ENCODE assay signal across 8 mouse cellular contexts in genomic region chr15:89140048-89140658, GRCm38 (mm10). TPM values are rescaled to one million over a fixed set of nuclear protein-coding genes. Genes with fewer than 3 reads are reported as not detected.
DNase-seq lines count a peak whose midpoint lies in the region; ATAC-seq lines count a peak whose summit lies in the region.

No protein-coding gene starts in this region.

- peak overlapping the region; percentile 48 for H3K4me3 ChIP-seq in limb, embryonic 15.5 days

- intact Hi-C loops in gastrocnemius, postnatal 14 days (cut with DNase I; ENCODE audit: low total_unique reads), result no loop called here

- peak overlapping the region; percentile 27; the same call in 1 of the 2 replicates for H3K9ac ChIP-seq in limb, embryonic 15.5 days

- H3K4me2 ChIP-seq in limb, embryonic 15.5 days, result peak overlapping the region; percentile 90

- H3K9me3 ChIP-seq in limb, embryonic 15.5 days, result no peaks in the 10 kb centered on the region

- no peak overlapping the region; the same call in 1 of the 2 replicates for H3K27ac ChIP-seq in limb, embryonic 15.5 days

- peak; percentile 57 to 84 for DNase-seq in frontal cortex, adult 2 months (ENCODE audit: extremely low spot score in 1 of 2, low spot score in 1 of 2)
- DNase-seq in frontal cortex, postnatal 10 days (ENCODE audit: low spot score in 2 of 2), result no peak
- DNase-seq in cerebellum, adult 9-10 months, result peak; percentile 80
- peak; percentile 57 for DNase-seq in gastrocnemius, postnatal 14 days
- peak; percentile 58 for DNase-seq in neural tube, embryonic 10.5 days (ENCODE audit: extremely low spot score, low spot score)
- DNase-seq in c-Kit-positive CD71-positive TER-119-positive erythroid progenitor cells, embryonic 14.5 days (ENCODE audit: low spot score), result no peak

- H3K4me1 ChIP-seq in limb, embryonic 15.5 days, result peaks cover 20% of the 10 kb centered on the region

- peak; percentile 59 for ATAC-seq in inflammation-experienced regulatory T-cells, adult 6 months
- 0 out of 2 replicates have a peak, but pooled peaks have one; percentile 5 for ATAC-seq in limb, embryonic 15.5 days (ENCODE audit: insufficient number of reproducible peaks, low FRiP score, low TSS enrichment, low read depth)

- peaks cover 43% of the 10 kb centered on the region for H3K27me3 ChIP-seq in limb, embryonic 15.5 days

- under 1% methylated on average over 53 of the region's 53 CpGs for WGBS in limb, embryonic 15.5 days

- H3K36me3 ChIP-seq in limb, embryonic 15.5 days, result no peaks in the 10 kb centered on the region

RNA-seq across cellular contexts. Expression of gene Mapk12, which starts 0.3 kb away (rescaled TPM):
- 20.2 and 22.9 TPM in 2 replicates for polyA plus RNA-seq in frontal cortex, adult 2 months (2012; rRNA removed)
- 100 to 1,000 TPM in 1 of 2 experiments, 10 to 100 TPM in 1; 91.5 to 104 TPM for total RNA-seq in gastrocnemius, postnatal 14 days (2021)
- polyA plus RNA-seq in inflammation-experienced regulatory T-cells, adult 6 months (2017; shearing (Covaris generic)), result 1 to 10 TPM in 2 of 3 experiments, under 1 TPM in 1; 0.50 to 3.6 (median 2.8) TPM
- polyA plus RNA-seq in limb, embryonic 15.5 days (2015; fragmentation: Nextera tagmentation; extraction: Ambion mirVana), result 7.1 and 15.4 TPM in 2 replicates

RNA-seq across cellular contexts. Expression of gene Mapk11, which starts 9.3 kb away (rescaled TPM):
- polyA plus RNA-seq in frontal cortex, adult 2 months (2012; rRNA removed), result 53.3 and 61.1 TPM in 2 replicates
- total RNA-seq in gastrocnemius, postnatal 14 days (2021), result 1 to 10 TPM; 1.7 TPM
- polyA plus RNA-seq in inflammation-experienced regulatory T-cells, adult 6 months (2017; shearing (Covaris generic)), result 10 to 100 TPM in 2 of 3 experiments, 1 to 10 TPM in 1; 8.2 to 23.6 (median 21.4) TPM
- 7.8 and 8.3 TPM in 2 replicates for polyA plus RNA-seq in limb, embryonic 15.5 days (2015; fragmentation: Nextera tagmentation; extraction: Ambion mirVana)

RNA-seq across cellular contexts. Expression of gene Hdac10, which starts 11.7 kb away (rescaled TPM):
- 24.9 and 28.9 TPM in 2 replicates for polyA plus RNA-seq in frontal cortex, adult 2 months (2012; rRNA removed)
- 1 to 10 TPM; 5.6 to 6.2 TPM for total RNA-seq in gastrocnemius, postnatal 14 days (2021)
- polyA plus RNA-seq in inflammation-experienced regulatory T-cells, adult 6 months (2017; shearing (Covaris generic)), result 10 to 100 TPM in 2 of 3 experiments, 1 to 10 TPM in 1; 8.6 to 29.8 (median 25.6) TPM
- polyA plus RNA-seq in limb, embryonic 15.5 days (2015; fragmentation: Nextera tagmentation; extraction: Ambion mirVana), result 22.4 and 23.4 TPM in 2 replicates

RNA-seq across cellular contexts. Expression of gene Tubgcp6, which starts 17.2 kb away (rescaled TPM):
- 37.4 and 39.8 TPM in 2 replicates for polyA plus RNA-seq in frontal cortex, adult 2 months (2012; rRNA removed)
- 1 to 10 TPM; 7.2 to 7.3 TPM for total RNA-seq in gastrocnemius, postnatal 14 days (2021)
- 10 to 100 TPM; 12.2 to 17.7 (median 17.1) TPM for polyA plus RNA-seq in inflammation-experienced regulatory T-cells, adult 6 months (2017; shearing (Covaris generic))
- polyA plus RNA-seq in limb, embryonic 15.5 days (2015; fragmentation: Nextera tagmentation; extraction: Ambion mirVana), result 12.6 and 12.7 TPM in 2 replicates

RNA-seq across cellular contexts. Expression of gene Plxnb2, which starts 40.4 kb away (rescaled TPM):
- 65.8 and 72.5 TPM in 2 replicates for polyA plus RNA-seq in frontal cortex, adult 2 months (2012; rRNA removed)
- 10 to 100 TPM; 20.9 to 23.8 TPM for total RNA-seq in gastrocnemius, postnatal 14 days (2021)
- 1 to 10 TPM; 1.0 to 3.7 (median 1.7) TPM for polyA plus RNA-seq in inflammation-experienced regulatory T-cells, adult 6 months (2017; shearing (Covaris generic))
- 144 and 149 TPM in 2 replicates for polyA plus RNA-seq in limb, embryonic 15.5 days (2015; fragmentation: Nextera tagmentation; extraction: Ambion mirVana)

Comparison
In these comparisons a context has a peak if more than half of its experiments do, and no peak if none do; other contexts are left out.
1. DNase-seq: peak in frontal cortex, adult 2 months (2 of 2), cerebellum, adult 9-10 months (single experiment), gastrocnemius, postnatal 14 days (single experiment) and neural tube, embryonic 10.5 days (single experiment); none in frontal cortex, postnatal 10 days (0 of 2) and c-Kit-positive CD71-positive TER-119-positive erythroid progenitor cells, embryonic 14.5 days (single experiment).